In genomic region chr1:120135934-120136786, GRCm38 (mm10) we compare ENCODE assay signal across 12 mouse cellular contexts. TPM values are rescaled to one million over a fixed set of nuclear protein-coding genes. Genes with fewer than 3 reads are reported as not detected.
DNase-seq lines count a peak whose midpoint lies in the region; ATAC-seq and TF ChIP-seq lines count a peak whose summit lies in the region.
"Had no signal": no experiment of that assay in that cellular context is flagged by ENCODE, and none has a peak within 500 bp of the region (broad histone marks: within the 10 kb centered on the region; RNA-seq: fewer than 3 reads in every experiment).

No protein-coding gene starts in this region.

- 87% methylated on average over 7 of the region's 7 CpGs for WGBS in midbrain, embryonic 13.5 days
- 84% methylated on average over 7 of the region's 7 CpGs for WGBS in midbrain, embryonic 14.5 days
- WGBS in intestine, postnatal 0 days: 48% methylated on average over 7 of the region's 7 CpGs
- whole genome bisulfite sequencing in hindbrain, postnatal 0 days: 88% methylated on average over 7 of the region's 7 CpGs

- no peak for TF ChIP-seq CTCF in intestine, postnatal 0 days (IDR thresholded peaks at IDR 0.05; ENCODE audit: low read depth)
- TF ChIP-seq CTCF in hindbrain, postnatal 0 days (IDR thresholded peaks at IDR 0.05; ENCODE audit: low read depth): no peak

- H3K27me3 ChIP-seq in midbrain, embryonic 13.5 days: no peaks in the 10 kb centered on the region
- H3K27me3 ChIP-seq in midbrain, embryonic 14.5 days (ENCODE audit: control insufficient read depth, insufficient read depth, low read length): no peaks in the 10 kb centered on the region
- H3K27me3 ChIP-seq in intestine, postnatal 0 days (replicated peaks; ENCODE audit: control insufficient read depth, insufficient read depth, low read length): no peaks in the 10 kb centered on the region
- H3K27me3 ChIP-seq in hindbrain, postnatal 0 days (ENCODE audit: insufficient read depth, low read length): no peaks in the 10 kb centered on the region
- H3K27me3 ChIP-seq: liver, embryonic 13.5 days; neural tube, embryonic 13.5 days had no signal

- peaks cover 12% of the 10 kb centered on the region for H3K4me1 ChIP-seq in midbrain, embryonic 13.5 days (replicated peaks)
- no peaks in the 10 kb centered on the region for H3K4me1 ChIP-seq in midbrain, embryonic 14.5 days (ENCODE audit: control insufficient read depth, insufficient read depth, low read length)
- no peaks in the 10 kb centered on the region for H3K4me1 ChIP-seq in intestine, postnatal 0 days (replicated peaks; ENCODE audit: control insufficient read depth, insufficient read depth, low read length)
- H3K4me1 ChIP-seq in hindbrain, postnatal 0 days (ENCODE audit: insufficient read depth, low read length): no peaks in the 10 kb centered on the region
- H3K4me1 ChIP-seq: liver, embryonic 13.5 days had no signal

- DNase-seq in cerebellum, postnatal 10 days: peak; percentile 19 to 23
- no peak for DNase-seq in cerebellum, adult 11 months
- no peak for DNase-seq in midbrain, embryonic 14.5 days
- DNase-seq in urinary bladder, postnatal 14 days (ENCODE audit: low spot score): peak; percentile 66
- DNase-seq in hindbrain, postnatal 0 days (ENCODE audit: low spot score): no peak
- DNase-seq in spleen, postnatal 14 days (ENCODE audit: low spot score in 2 of 2): no peak
- DNase-seq: embryo, embryonic 11 days; heart, postnatal 10 days; liver, embryonic 13.5 days had no signal

- ATAC-seq in midbrain, embryonic 13.5 days: peak; percentile 32; the same call in 1 of the 2 replicates
- ATAC-seq in midbrain, embryonic 14.5 days (ENCODE audit: low FRiP score, low TSS enrichment): no peak
- ATAC-seq in intestine, postnatal 0 days: peak; percentile 87
- no peak for ATAC-seq in hindbrain, postnatal 0 days

- H3K4me3 ChIP-seq in midbrain, embryonic 13.5 days (replicated peaks): no peak overlapping the region
- no peak overlapping the region for H3K4me3 ChIP-seq in midbrain, embryonic 14.5 days (replicated peaks; ENCODE audit: low read depth, low read length)
- H3K4me3 ChIP-seq in intestine, postnatal 0 days (ENCODE audit: low read depth, low read length): no peak overlapping the region
- H3K4me3 ChIP-seq in hindbrain, postnatal 0 days (ENCODE audit: low read length): no peak overlapping the region
- H3K4me3 ChIP-seq: liver, embryonic 13.5 days; neural tube, embryonic 13.5 days had no signal

- H3K36me3 ChIP-seq in midbrain, embryonic 13.5 days: peaks cover 3% of the 10 kb centered on the region; the same call in 1 of the 2 replicates
- H3K36me3 ChIP-seq in midbrain, embryonic 14.5 days (ENCODE audit: control insufficient read depth, insufficient read depth, low read length): no peaks in the 10 kb centered on the region
- H3K36me3 ChIP-seq in intestine, postnatal 0 days (ENCODE audit: control insufficient read depth, insufficient read depth): no peaks in the 10 kb centered on the region
- no peaks in the 10 kb centered on the region for H3K36me3 ChIP-seq in hindbrain, postnatal 0 days (ENCODE audit: insufficient read depth, low read length)
- H3K36me3 ChIP-seq: liver, embryonic 13.5 days had no signal

- no peak overlapping the region for H3K27ac ChIP-seq in midbrain, embryonic 13.5 days
- H3K27ac ChIP-seq in midbrain, embryonic 14.5 days (replicated peaks; ENCODE audit: low read depth, low read length): no peak overlapping the region
- H3K27ac ChIP-seq in intestine, postnatal 0 days (ENCODE audit: low read depth, low read length): peak overlapping the region; percentile 60; the same call in 1 of the 2 replicates
- H3K27ac ChIP-seq in hindbrain, postnatal 0 days: no peak overlapping the region
- H3K27ac ChIP-seq: liver, embryonic 13.5 days; neural tube, embryonic 13.5 days had no signal

- no peak overlapping the region for H3K4me2 ChIP-seq in midbrain, embryonic 13.5 days (replicated peaks)
- no peak overlapping the region for H3K4me2 ChIP-seq in midbrain, embryonic 14.5 days (ENCODE audit: low read length)
- no peak overlapping the region for H3K4me2 ChIP-seq in intestine, postnatal 0 days (replicated peaks; ENCODE audit: low read depth)
- no peak overlapping the region for H3K4me2 ChIP-seq in hindbrain, postnatal 0 days (ENCODE audit: low read depth, low read length)
- H3K4me2 ChIP-seq: liver, embryonic 13.5 days; neural tube, embryonic 13.5 days had no signal

- peaks cover 8% of the 10 kb centered on the region; the same call in 1 of the 2 replicates for H3K9me3 ChIP-seq in midbrain, embryonic 13.5 days
- no peaks in the 10 kb centered on the region for H3K9me3 ChIP-seq in midbrain, embryonic 14.5 days (ENCODE audit: control insufficient read depth, low read length)
- no peaks in the 10 kb centered on the region for H3K9me3 ChIP-seq in intestine, postnatal 0 days (ENCODE audit: control insufficient read depth)
- H3K9me3 ChIP-seq in hindbrain, postnatal 0 days (ENCODE audit: low read length): no peaks in the 10 kb centered on the region
- H3K9me3 ChIP-seq: liver, embryonic 13.5 days had no signal

- H3K9ac ChIP-seq in midbrain, embryonic 13.5 days (replicated peaks): no peak overlapping the region
- no peak overlapping the region for H3K9ac ChIP-seq in midbrain, embryonic 14.5 days (replicated peaks; ENCODE audit: low read length)
- no peak overlapping the region for H3K9ac ChIP-seq in intestine, postnatal 0 days (ENCODE audit: low read depth, low read length)
- H3K9ac ChIP-seq in hindbrain, postnatal 0 days (replicated peaks; ENCODE audit: low read length): no peak overlapping the region
- H3K9ac ChIP-seq: liver, embryonic 13.5 days; neural tube, embryonic 13.5 days had no signal

RNA-seq across cellular contexts. Expression of gene 3110009E18Rik, which starts 15.2 kb away (rescaled TPM):
- polyA plus RNA-seq in midbrain, embryonic 13.5 days (2015; fragmentation: Nextera tagmentation; extraction: Ambion mirVana): 20.7 and 21.8 TPM in 2 replicates
- polyA plus RNA-seq in midbrain, embryonic 14.5 days (2014; fragmentation: Nextera tagmentation; extraction: Ambion mirVana): 18.7 and 21.4 TPM in 2 replicates
- polyA plus RNA-seq in intestine, postnatal 0 days (2015; fragmentation: Nextera tagmentation; extraction: Ambion mirVana): 8.2 and 8.7 TPM in 2 replicates
- 2.2 and 2.5 TPM in 2 replicates for total RNA-seq in hindbrain, postnatal 0 days (2014; rRNA removed)
- polyA plus RNA-seq in hindbrain, postnatal 0 days (2015; fragmentation: Nextera tagmentation; extraction: Ambion mirVana): 10.7 and 15.2 TPM in 2 replicates

RNA-seq across cellular contexts. Expression of gene Dbi, which starts 15.3 kb away (rescaled TPM):
- polyA plus RNA-seq in midbrain, embryonic 13.5 days (2015; fragmentation: Nextera tagmentation; extraction: Ambion mirVana): 654 and 688 TPM in 2 replicates
- polyA plus RNA-seq in midbrain, embryonic 14.5 days (2014; fragmentation: Nextera tagmentation; extraction: Ambion mirVana): 759 and 1,068 TPM in 2 replicates
- polyA plus RNA-seq in intestine, postnatal 0 days (2015; fragmentation: Nextera tagmentation; extraction: Ambion mirVana): 3,066 and 3,164 TPM in 2 replicates
- total RNA-seq in hindbrain, postnatal 0 days (2014; rRNA removed): 529 and 602 TPM in 2 replicates
- 2,773 and 3,206 TPM in 2 replicates for polyA plus RNA-seq in hindbrain, postnatal 0 days (2015; fragmentation: Nextera tagmentation; extraction: Ambion mirVana)

Comparison
In these comparisons a context has a peak if more than half of its experiments do, and no peak if none do; other contexts are left out.
1. DNase-seq: peak in cerebellum, postnatal 10 days (2 of 2) and urinary bladder, postnatal 14 days (single experiment); none in cerebellum, adult 11 months (single experiment), midbrain, embryonic 14.5 days (single experiment), hindbrain, postnatal 0 days (single experiment) and spleen, postnatal 14 days (0 of 2).
2. ATAC-seq: peak in midbrain, embryonic 13.5 days (single experiment) and intestine, postnatal 0 days (single experiment); none in midbrain, embryonic 14.5 days (single experiment) and hindbrain, postnatal 0 days (single experiment).